Mouse (Mus musculus) lung, adult 2 months (tissue): ENCODE data around the gene Txndc11.

Experiments used
- CTCF ChIP-seq: fragments of 200-500 bp; IDR thresholded peaks from 2 replicates; pipeline ENCODE4 v1.5.1; 2011; ENCODE audit warnings: mild to moderate bottlenecking, low read length, control low read depth; ENCODE audit not compliant: insufficient read depth
- POLR2A ChIP-seq: fragments of 200-500 bp; IDR thresholded peaks from 2 replicates; pipeline ENCODE4 v1.6.1; 2011; ENCODE audit warnings: low read depth, mild to moderate bottlenecking, control low read depth, low read length, borderline replicate concordance; ENCODE audit errors: extremely low read depth

DNA sequence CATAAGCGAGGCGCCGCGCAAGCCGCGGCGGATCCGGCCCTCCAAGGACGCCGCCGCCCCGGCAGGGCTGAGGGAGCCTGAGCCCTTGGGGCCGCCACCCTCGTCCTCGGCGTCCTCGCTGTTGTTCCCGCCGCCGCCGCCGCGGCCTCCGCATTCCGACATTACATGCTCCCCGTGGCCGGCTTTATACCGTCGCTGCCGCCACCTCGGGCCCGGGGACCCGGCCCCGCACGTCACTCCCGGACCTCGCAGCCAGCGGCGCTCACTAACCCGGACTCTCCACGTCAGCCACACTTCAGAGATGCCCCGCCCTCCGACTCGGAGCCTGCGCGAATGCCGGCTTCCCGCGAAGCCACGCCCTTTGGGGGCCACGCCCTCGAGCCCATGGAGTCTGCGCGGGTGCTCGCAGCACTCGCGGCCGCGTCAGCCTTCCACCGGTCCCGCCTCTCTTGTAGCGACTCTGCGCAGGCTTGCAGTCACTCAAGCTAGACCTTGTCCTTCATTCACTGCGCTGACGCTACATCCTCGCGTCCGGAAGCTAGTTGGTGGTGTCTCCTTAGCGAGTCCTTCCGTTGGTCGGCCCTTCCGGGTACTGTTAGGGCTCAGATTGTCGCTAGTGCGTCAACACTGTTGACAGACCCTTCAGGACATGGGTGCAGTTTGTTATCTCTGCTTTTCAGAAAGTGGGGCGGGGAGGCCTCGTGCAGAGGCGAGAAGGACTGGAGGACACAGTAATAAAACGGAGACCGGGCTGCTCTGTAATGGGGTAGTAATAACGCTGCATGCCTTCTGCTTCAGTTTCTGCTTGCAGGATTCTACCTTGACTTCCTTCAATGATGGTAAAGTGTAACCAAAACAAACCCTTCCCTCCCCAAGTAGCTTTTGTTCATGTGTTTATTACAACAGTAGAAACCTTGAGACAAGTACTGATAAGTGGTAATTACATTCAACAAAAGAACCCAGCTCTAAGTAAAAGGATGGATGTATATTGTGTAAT lies at the start of gene Txndc11:
- TF ChIP-seq POLR2A: peak; percentile 93
- TF ChIP-seq CTCF: no peak
